Mouse (Mus musculus) 3134 (cell line): ENCODE measurements around the gene 3110082J24Rik.

Source experiments
- DNase-seq: peaks from one replicate; pipeline ENCODE4 v3.0.0-alpha.2; 2011; ENCODE audit warnings: low spot score; ENCODE audit not compliant: insufficient read length; ENCODE audit errors: extremely low read depth

Gene 3110082J24Rik

DNA sequence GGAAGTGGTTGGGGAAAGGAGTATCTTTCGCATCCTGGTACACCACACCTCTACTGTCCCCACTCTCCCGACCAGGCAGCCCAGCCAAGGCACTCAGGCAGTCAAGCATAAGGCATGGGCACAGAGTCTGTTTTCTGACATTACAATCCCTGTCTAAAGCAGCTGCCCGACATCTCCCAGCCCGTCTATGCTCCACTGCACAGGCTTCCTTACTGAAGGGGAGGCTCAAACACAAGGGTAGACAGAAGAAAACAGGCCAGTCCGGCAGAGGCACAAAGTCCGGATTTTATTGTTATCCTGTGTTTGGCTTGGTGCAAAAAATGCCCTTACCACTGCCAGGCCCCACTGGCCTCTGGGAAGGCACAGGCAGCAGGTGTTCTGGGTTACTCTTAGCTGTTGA is 13.3 kb upstream of the 3110082J24Rik start:
- no peak for DNase-seq

DNA sequence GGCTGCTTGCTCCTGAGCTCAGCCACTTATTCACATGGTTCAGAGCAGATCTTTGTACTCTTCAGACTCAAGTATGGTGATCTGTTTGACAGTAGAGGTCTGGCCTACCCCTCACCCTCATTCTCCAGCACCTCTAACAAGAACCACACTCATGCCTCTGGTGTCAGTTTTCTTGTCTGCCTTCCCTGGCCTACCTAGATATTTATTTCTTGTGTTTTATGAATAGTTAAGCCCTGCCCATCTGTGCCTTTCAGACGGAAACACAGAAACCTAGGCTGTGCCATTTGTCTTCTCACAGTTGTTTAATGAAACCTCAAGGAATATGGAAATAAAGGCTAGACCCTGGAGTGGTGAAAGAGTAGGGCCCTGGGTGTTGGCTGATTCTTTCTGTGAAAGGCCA is 12.1 kb upstream of the 3110082J24Rik start:
- DNase-seq = no peak

DNA sequence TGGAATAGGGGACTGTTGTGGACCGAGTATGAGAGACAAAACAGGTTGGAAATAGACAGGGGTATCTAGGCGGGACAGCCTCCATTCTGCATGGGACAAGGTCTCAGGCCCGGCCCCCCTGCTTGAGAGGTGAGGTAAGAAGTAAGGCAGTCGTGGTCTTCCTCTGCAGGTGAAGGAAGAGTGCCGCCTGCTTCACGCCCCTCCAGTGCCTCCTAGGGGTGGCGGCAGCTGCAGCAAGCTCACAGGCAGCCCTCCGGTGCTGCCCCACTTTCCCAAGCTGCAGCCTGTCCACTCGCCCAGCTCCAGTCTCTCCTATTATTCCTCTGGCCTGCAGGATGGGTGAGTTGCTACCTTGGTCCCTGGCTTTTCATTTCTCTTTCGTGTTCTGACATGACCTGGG is 9.8 kb upstream of the 3110082J24Rik start:
- no peak for DNase-seq

DNA sequence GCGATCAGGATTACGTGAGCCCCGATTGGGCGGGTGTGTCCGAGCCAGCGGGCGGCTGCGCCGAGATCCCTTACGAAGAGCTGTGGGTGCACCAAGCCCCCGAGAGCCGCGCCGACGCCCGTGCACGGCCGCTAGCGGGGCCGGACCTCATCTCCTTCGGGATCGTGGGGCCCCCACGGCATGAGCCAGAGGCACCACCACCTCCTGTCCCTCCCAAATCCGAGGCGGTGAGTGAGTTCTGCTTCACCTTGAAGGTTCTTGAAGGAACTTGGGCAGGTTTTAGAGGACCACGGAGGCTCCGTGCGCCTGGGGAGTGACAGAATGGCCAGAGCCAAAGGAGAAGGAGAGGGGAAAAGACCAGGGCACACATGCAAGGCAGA is 8.9 kb upstream of the 3110082J24Rik start:
- no peak for DNase-seq

DNA sequence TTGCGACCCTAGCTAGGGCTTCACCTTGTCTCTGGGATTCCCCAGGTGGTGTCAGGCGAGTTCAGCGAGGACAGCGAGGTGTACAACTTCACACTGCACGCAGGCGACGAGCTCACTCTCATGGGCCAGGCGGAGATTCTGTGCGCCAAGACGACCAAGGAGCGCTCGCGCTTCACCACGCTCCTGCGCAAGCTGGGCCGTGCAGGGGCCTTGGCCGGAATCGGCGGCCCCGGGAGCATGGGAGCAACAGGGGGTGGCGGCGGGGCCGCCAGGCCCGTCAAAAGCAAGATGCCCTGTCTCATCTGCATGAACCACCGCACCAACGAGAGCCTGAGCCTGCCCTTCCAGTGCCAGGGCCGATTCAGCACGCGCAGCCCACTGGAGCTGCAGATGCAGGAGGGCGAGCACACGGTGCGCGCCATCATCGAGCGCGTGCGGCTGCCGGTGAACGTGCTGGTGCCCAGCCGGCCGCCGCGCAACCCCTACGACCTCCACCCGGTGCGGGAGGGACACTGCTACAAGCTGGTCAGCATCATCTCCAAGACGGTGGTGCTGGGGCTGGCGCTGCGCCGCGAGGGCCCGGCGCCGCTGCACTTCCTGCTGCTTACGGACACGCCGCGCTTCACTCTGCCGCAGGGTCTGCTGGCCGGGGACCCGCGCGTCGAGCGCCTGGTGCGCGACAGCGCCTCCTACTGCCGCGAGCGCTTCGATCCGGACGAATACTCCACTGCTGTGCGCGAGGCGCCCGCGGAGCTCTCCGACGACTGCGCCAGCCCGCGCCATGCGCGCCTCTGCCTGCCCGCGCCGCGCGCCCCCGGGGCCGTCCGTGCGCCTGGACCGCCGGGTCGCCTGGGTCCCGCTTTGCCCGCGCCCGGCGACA is 8.2 kb upstream of the 3110082J24Rik start:
- no peak for DNase-seq

DNA sequence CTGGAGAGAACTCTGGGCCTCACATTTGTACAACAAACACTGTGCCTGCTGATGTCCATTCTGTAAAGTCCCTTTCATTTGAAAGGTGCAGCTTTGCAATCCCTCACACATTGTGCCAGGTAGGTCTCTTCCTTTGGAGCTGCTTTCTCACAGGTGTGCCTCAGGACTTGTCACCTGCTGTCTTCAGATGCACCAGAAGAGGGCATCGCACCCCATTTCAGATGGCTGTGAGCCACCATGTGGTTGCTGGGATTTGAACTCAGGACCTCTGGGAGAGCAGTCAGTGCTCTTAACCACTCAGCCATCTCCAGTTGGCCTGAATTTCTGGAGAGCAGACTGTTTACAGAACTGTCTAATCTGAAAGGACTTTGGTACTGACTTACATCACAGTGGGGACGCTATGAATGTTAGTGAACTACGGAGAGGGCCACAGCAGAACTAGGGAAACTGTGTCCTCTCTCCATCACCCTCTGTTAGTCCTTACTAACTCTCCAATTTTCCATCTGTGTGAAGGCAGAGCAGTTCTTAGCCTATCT is 6.7 kb upstream of the 3110082J24Rik start:
- DNase-seq = no peak

DNA sequence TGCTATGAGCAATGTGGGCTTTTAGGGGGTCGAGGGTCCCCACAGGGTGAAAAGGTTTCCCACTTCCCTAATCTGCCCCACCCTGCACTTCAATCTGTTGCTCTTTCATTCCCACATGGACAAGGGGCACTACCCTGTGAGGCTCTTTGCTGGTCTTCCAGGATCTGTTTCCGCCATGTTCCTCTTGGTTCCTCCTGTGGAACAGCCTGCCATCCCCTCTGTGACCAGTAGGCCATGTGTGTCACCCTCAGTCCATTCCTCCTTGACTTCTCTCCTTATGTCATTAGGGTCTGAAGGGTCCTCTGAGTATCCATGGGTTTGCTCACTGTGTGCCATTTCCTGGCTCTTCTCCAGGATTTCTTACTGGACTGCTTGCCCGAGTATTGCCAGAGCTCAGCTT is 5.9 kb upstream of the 3110082J24Rik start:
- DNase-seq = no peak

DNA sequence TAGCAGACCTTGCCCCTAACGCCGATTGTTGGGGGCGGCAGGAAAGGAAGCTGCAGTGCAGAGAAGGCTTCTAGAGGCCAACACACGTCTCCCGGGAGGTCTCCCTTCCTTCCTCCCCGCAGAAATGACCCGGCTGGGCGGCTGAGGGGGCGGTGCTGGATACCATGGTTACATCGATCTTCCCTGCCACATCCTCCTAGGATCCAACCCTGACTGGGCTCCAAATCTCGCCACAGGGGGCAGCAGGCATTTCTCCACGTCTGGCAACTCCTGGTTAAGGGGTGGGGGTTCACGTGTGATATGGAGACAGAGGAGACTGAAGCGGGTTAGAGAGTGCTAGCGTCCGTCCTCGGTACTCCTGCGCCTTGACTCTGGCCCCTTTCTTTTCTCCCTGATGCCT is 5.2 kb upstream of the 3110082J24Rik start:
- no peak for DNase-seq

DNA sequence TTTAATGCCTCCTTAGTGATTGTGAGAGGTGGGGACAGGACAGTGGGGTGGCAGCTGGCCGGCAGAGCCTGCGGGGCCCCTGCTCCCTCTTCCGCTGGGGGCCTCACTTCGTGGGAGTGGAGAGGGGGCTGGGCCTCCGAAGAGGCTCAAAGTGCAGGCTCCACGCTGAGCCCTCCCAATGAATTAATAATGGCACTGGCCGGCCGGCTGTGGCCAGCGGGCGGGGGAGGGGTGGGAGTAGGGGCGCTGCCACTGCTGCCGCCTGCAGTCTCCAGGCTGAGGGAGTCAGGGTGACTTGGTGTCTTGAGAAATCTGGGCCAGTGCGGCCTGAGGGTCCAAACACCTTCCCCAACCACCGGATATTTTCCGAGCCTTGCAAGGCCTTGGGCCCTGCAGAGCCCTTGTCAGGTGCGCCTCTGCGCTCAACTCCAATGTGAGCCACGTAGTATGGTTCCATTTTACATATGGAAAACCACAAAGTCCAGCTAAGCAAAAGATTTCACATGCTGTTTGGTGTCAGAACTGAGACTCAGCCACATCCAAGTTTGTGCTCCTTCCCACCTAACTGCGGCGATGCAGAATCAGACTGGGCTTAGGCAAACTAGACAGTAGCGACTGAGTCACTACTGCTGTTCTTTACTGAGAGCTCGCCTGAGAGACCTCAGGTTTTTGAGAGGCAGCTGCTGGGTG is 4.6 kb upstream of the 3110082J24Rik start:
- no peak for DNase-seq

DNA sequence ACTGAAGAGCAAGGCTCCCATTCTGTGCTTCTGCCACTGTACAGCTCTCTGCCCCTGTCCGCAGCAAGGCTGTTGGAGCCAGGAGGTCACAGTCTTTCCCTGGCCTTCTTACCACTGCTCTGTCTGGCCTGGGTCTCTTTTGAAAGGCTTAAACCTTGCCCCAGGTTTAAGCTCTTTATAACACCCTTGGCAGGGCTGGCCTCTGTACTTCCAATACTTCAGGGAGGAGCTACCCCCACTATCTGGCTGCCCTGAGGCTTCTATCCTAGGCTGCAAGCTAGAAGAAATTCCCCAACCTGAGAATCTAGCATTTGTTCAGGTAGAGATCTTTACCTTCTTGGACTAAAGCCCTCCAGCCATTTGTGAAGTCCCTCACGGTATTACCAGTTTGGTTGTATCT is 4.0 kb upstream of the 3110082J24Rik start:
- no peak for DNase-seq

DNA sequence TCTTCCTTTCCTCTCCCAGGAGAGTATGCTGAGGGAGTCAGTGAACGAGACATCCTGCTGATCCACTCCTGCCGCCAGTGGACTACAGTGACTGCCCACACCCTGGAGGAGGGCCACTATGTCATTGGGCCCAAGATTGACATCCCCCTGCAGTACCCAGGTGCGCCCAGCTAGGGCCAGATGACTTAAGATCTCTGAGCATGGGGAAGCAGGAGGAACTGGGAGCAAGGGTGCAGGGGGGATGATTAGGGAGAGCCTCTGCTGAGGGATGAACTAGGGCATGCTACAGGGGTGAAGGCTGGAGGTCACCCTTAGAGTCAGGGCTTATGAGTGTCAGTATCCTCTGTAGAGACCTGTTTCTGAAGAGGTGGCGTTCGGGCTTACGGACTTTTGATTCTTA is 2.3 kb upstream of the 3110082J24Rik start:
- no peak for DNase-seq

DNA sequence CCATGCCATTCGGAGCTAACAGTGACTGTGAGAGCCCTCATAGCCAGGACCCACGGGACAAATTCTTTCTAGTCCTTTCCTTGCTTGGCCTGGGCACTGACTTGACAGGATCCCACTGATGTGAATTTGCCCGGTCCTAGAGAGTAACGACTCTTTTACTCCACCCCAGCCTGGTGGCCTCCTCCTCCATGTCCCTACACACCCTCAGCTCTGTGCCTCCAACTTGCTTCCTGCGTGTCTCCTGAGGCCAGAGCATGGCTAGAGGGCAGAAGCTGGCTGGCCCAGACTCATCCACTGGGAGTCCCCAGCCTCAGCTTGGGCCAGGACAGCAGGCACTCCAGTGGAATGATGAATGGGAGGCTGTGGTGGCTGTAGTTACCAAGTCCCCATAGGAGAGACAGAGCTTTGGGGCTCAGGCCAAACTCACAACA is 1.7 kb upstream of the 3110082J24Rik start:
- DNase-seq = no peak

DNA sequence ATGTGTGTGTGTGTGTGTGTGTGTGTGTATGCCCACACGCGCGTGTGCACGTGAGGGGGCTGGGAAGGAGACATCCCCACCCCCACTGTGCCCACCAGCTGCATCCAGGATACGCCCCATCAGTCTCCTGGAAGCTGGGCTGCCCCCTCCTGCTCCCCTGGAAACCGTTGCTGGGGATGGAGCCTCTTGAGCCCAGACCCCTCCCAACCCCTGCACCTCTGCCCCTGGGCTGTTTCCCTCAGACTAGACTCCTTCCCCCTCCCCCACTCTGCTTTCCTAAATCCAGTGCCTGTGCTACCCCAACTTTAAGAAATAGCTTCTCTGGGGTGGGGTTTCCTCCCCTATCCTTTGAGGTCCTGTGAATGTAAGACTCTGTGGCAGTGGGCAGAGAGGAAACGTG is 1.3 kb upstream of the 3110082J24Rik start:
- no peak for DNase-seq

DNA sequence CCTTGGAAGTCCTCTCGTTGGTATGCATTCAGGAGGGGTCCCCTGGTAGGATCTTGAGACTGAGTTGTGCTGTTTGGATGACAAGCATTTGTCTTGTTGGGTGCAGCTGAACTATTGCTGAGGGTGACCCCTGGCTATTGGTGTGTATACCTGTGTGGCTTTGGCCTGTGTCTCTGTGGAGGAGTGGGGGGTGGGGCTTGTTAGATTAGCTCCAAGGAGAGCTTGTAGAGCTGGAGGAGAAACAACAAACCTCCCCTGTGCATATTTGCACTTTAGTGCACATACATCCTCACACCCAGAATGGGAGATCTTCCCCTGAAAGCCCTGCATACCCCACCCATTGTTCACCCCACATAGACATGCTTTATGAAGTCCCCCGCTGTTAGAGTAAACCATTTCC is 870 bp upstream of the 3110082J24Rik start:
- no peak for DNase-seq

DNA sequence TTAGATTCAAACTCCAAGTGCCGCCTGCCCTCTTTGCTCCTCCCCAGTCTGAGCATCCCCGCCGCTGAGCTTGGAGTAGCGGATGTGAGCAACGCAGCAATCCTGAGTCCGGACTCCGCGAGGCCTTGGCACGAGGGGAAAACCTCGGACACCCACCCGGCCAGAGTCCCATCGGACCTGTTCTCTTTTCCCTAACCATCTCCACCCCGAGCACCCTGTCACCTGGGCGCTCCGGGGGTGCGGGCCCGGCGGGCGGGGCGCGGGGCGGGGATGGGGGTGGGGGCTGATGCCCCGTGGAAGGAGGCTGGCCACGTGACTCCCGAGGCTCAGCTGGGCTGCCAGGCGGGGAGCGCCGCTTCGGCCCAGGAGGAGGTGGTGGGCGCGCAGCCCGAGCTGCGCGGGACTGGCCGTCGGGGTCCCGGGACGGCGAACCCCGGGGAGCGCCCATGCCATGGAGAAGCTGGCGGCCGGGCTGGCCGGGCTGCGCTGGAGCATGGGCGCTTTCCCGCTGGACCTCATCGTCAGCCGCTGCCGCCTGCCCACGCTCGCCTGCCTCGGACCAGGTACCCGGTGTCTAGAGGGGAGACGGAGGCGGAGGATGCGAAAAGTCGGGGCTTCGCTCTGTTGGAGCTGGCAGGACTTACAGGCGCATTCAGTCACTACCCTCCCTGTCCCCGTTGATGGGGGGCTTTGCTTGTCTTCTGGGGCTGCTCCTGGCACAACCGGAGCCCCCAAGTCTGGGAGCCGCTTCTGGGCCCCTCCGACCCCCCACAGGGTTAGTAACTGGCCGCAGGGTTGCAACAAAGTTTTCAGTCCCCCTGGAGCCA is 832 bp downstream of the 3110082J24Rik start, which contains the start of gene Garem2:
Gene Garem2, plus strand, starts transcription at position 321 of the 827 bp plus-strand sequence.
- DNase-seq = no peak

DNA sequence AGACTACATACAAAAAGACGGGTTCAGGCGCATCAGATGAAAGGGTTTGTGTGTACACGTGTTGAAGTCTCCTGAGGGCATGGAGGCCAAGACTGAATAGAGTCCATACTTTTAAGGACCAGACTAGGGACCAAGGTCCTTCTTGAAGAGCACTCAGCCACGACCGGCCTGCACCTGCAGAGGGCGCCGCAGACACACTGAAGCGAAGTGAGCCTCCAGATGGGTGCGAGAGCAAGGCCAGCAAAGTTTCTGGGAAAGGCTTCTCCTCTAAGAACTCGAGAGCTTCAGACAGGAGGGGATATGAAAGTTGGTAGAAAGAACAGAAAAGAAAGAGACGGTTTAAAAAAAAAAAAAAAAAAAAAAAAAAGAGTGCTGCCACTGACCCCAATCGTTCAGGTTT is 1.5 kb downstream of the 3110082J24Rik start:
- DNase-seq = no peak

DNA sequence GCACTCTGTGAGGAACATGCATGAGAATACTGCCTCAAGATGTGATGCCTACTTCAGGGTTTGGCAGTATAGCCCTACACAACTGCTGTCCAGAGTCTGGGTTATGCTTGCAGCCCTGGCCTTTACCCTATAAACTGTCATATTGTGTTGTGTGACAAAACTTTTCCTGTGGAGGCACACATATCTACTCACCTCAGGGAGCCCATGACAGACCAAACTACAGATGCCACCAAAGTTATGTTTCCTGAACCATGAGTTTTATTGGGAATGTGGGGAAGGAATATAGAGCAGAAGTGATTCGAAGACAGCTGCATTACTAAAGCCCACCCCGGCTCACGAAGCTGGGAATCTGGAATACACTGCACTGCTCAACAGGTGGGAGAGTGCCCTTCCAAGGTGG is 2.5 kb downstream of the 3110082J24Rik start:
- no peak for DNase-seq

DNA sequence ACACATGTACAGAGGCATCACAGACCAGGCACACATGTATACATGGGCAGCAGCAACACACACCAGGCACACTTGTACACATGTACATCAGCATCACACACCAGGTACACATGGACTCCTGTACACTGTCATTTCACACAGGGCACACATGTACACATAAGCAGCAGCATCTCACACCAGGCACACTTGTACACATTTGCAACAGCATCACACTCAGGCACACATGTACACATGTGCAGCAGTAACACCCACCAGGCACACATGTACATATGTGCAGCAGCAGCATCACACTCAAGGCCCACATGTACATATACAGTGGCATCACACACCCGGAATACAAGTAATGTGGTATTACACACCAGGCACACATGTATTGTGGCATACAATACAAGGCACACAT is 7.6 kb downstream of the 3110082J24Rik start:
- no peak for DNase-seq

DNA sequence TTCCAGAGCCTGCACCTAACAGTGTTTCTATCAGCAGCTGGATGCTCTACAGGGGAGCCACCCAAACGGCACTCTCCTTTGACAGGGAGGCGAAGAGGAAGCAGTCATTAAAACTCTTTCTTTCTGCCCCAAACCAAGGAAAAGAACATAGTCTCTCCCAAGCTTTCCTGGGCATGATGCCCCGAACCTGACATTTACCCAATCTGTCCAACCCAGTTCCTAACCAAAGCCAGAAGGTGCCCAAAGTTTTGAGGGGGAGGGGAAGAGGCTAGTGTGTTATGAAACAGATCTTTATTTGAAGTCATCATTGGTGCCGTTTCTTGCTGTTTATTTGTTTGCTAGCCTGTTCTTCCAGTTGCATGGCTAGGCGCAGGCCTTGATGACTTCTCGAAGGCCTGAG is 10.2 kb downstream of the 3110082J24Rik start:
- no peak for DNase-seq

DNA sequence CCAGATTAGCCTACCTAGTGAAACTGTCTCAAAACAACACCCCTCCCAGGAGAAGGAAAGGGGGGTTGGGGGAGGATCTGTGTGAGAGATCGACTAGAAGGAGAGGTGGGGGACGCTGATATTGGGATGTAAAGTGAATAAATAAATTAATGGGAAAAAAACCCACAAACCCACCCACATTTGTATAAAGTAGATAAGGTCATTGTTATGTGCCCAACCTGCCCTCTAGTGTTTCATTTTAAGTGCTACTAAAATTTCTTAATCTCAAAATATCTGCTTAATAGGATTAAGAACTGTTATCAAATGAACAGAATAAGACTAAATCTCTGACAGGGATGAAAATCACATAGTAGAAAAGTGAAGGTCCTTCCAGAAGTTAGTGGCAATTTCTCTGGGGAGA is 11.5 kb downstream of the 3110082J24Rik start:
- no peak for DNase-seq

DNA sequence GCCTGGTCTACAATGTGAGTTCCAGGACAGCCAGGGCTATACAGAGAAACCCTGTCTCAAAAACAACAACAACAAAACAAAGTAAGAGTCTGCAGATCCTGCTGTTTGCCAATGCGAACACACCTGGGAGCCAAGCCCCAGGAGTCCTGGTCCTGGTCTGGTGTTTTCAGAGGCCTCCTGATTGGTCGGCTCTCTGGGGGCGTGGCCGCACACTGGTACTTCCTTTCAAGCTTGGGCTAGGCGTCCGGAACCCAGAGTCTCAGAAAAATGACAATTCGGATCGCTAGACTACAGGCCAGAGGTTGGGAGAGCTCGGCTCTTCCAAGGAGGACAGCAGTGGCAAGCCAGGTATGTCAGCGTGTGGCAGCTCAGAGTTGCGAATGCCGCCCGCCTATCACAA is 13.2 kb downstream of the 3110082J24Rik start:
- DNase-seq = no peak
